Mouse (Mus musculus) megakaryocyte, embryonic 14.5 days (primary cell): Measurements from ENCODE around the gene Syt1. TPM values are rescaled to one million over a fixed set of nuclear protein-coding genes. Genes with fewer than 3 reads are reported as not detected.

ENCODE experiments used
- H3K27me3 ChIP-seq: replicated peaks from 2 replicates; pipeline ENCODE3; 2012; ENCODE audit warnings: inconsistent platforms
- H3K36me3 ChIP-seq: replicated peaks from 2 replicates; pipeline ENCODE3; 2012; ENCODE audit warnings: low read length, inconsistent platforms, mixed read lengths
- H3K4me1 ChIP-seq: 2 replicates; pipeline ENCODE4 v1.6.1; 2012; ENCODE audit warnings: inconsistent platforms
- H3K4me3 ChIP-seq: replicated peaks from 2 replicates; pipeline ENCODE3; 2012; ENCODE audit warnings: moderate library complexity, mild to moderate bottlenecking, inconsistent platforms
- H3K9me3 ChIP-seq: 2 replicates; pipeline ENCODE4 v1.6.1; 2012; ENCODE audit warnings: inconsistent platforms
- FLI1 ChIP-seq: IDR thresholded peaks from 2 replicates; pipeline ENCODE4 v1.6.1; 2012; ENCODE audit warnings: low read length, inconsistent platforms, mixed read lengths
- GATA1 ChIP-seq: IDR thresholded peaks from 3 replicates; pipeline ENCODE4 v1.6.1; 2012; ENCODE audit warnings: mixed read lengths, low read length, inconsistent platforms, borderline replicate concordance
- polyA plus RNA-seq: library from polyadenylated mRNA; stranded (reverse); fragments of >175 nt; gene quantifications from 2 replicates; pipeline ENCODE4 v1.2.3, GENCODE M21; 2012; ENCODE audit warnings: low replicate concordance; ENCODE audit not compliant: insufficient read depth

The Syt1 gene
- polyA plus RNA-seq, 1 experiment, result not detected

GRCm38 (mm10) chr10:108867202-108867601, 143.6 kb downstream of the Syt1 start:
- H3K27me3 ChIP-seq, result no peaks in the 10 kb centered on the region
- no peaks in the 10 kb centered on the region for H3K36me3 ChIP-seq
- H3K4me1 ChIP-seq, result no peaks in the 10 kb centered on the region
- H3K4me3 ChIP-seq, result no peak overlapping the region
- no peak for TF ChIP-seq GATA1
- TF ChIP-seq FLI1, result no peak
- H3K9me3 ChIP-seq, result peaks cover 27% of the 10 kb centered on the region

- H3K4me3 ChIP-seq, result no peak overlapping the region
- peaks cover 22% of the 10 kb centered on the region for H3K9me3 ChIP-seq
- TF ChIP-seq GATA1, result no peak
- H3K27me3 ChIP-seq, result no peaks in the 10 kb centered on the region
- no peaks in the 10 kb centered on the region for H3K36me3 ChIP-seq
- H3K4me1 ChIP-seq, result no peaks in the 10 kb centered on the region
Observed at GRCm38 (mm10) chr10:108865586-108865985, 145.2 kb downstream of the Syt1 start.

- no peak for TF ChIP-seq GATA1
- no peak for TF ChIP-seq FLI1
- no peaks in the 10 kb centered on the region for H3K27me3 ChIP-seq
- no peaks in the 10 kb centered on the region for H3K9me3 ChIP-seq
- H3K4me3 ChIP-seq, result no peak overlapping the region
- no peaks in the 10 kb centered on the region for H3K36me3 ChIP-seq
- no peaks in the 10 kb centered on the region for H3K4me1 ChIP-seq
Observed at GRCm38 (mm10) chr10:108855986-108856385, 154.8 kb downstream of the Syt1 start.

GRCm38 (mm10) chr10:108852757-108853156, 158.0 kb downstream of the Syt1 start:
- Histone ChIP-seq H3K36me3 (no peaks in the 10 kb centered on the region), H3K4me3 (no peak overlapping the region), H3K27me3 (no peaks in the 10 kb centered on the region), H3K9me3 (0 out of 2 replicates have a peak, but pooled peaks cover 3% of the 10 kb centered on the region), H3K4me1 (no peaks in the 10 kb centered on the region)
- no peak for TF ChIP-seq FLI1
- no peak for TF ChIP-seq GATA1

GRCm38 (mm10) chr10:108837434-108837833, 173.3 kb downstream of the Syt1 start:
- Histone ChIP-seq H3K4me1 (no peaks in the 10 kb centered on the region), H3K36me3 (no peaks in the 10 kb centered on the region), H3K4me3 (no peak overlapping the region), H3K27me3 (no peaks in the 10 kb centered on the region), H3K9me3 (peaks cover 11% of the 10 kb centered on the region)
- no peak for TF ChIP-seq GATA1
- TF ChIP-seq FLI1, result no peak

GRCm38 (mm10) chr10:108832248-108832647, 178.5 kb downstream of the Syt1 start:
- Histone ChIP-seq H3K4me3 (no peak overlapping the region), H3K27me3 (no peaks in the 10 kb centered on the region), H3K4me1 (no peaks in the 10 kb centered on the region), H3K9me3 (no peaks in the 10 kb centered on the region), H3K36me3 (no peaks in the 10 kb centered on the region)
- TF ChIP-seq FLI1 (no peak), GATA1 (no peak)

GRCm38 (mm10) chr10:108831801-108832200, 179.0 kb downstream of the Syt1 start:
- Histone ChIP-seq H3K9me3 (no peaks in the 10 kb centered on the region), H3K4me1 (no peaks in the 10 kb centered on the region), H3K27me3 (no peaks in the 10 kb centered on the region), H3K36me3 (no peaks in the 10 kb centered on the region), H3K4me3 (no peak overlapping the region)
- TF ChIP-seq FLI1 (no peak), GATA1 (no peak)

GRCm38 (mm10) chr10:108822273-108822672, 188.5 kb downstream of the Syt1 start:
- no peaks in the 10 kb centered on the region for H3K4me1 ChIP-seq
- H3K9me3 ChIP-seq, result peaks cover 23% of the 10 kb centered on the region

GRCm38 (mm10) chr10:108815339-108815738, 195.4 kb downstream of the Syt1 start:
- Histone ChIP-seq H3K4me3 (no peak overlapping the region), H3K36me3 (no peaks in the 10 kb centered on the region), H3K9me3 (peaks cover 19% of the 10 kb centered on the region), H3K27me3 (no peaks in the 10 kb centered on the region), H3K4me1 (no peaks in the 10 kb centered on the region)
- TF ChIP-seq GATA1, result no peak
- no peak for TF ChIP-seq FLI1

More at GRCm38 (mm10) chr10:108822273-108822672, 188.5 kb downstream of the Syt1 start:
- Histone ChIP-seq H3K4me3 (no peak overlapping the region), H3K36me3 (no peaks in the 10 kb centered on the region), H3K27me3 (no peaks in the 10 kb centered on the region)
- TF ChIP-seq GATA1, result no peak
- no peak for TF ChIP-seq FLI1

- no peak for TF ChIP-seq FLI1
- TF ChIP-seq GATA1, result no peak
- Histone ChIP-seq H3K9me3 (peaks cover 18% of the 10 kb centered on the region), H3K4me1 (no peaks in the 10 kb centered on the region), H3K4me3 (no peak overlapping the region), H3K36me3 (no peaks in the 10 kb centered on the region), H3K27me3 (no peaks in the 10 kb centered on the region)
Observed at GRCm38 (mm10) chr10:108804380-108804779, 206.4 kb downstream of the Syt1 start.

- no peak for TF ChIP-seq FLI1
- TF ChIP-seq GATA1, result no peak
- H3K27me3 ChIP-seq, result no peaks in the 10 kb centered on the region
- H3K4me3 ChIP-seq, result no peak overlapping the region
- H3K9me3 ChIP-seq, result peaks cover 12% of the 10 kb centered on the region
- H3K36me3 ChIP-seq, result no peaks in the 10 kb centered on the region
- H3K4me1 ChIP-seq, result no peaks in the 10 kb centered on the region
Observed at GRCm38 (mm10) chr10:108800776-108801175, 210.0 kb downstream of the Syt1 start.
